19 mouse cellular contexts compared by ENCODE assay signal in genomic region chr8:70800648-70801047, GRCm38 (mm10). TPM values are rescaled to one million over a fixed set of nuclear protein-coding genes. Genes with fewer than 3 reads are reported as not detected.
DNase-seq lines count a peak whose midpoint lies in the region; ATAC-seq and TF ChIP-seq lines count a peak whose summit lies in the region.
"Had no signal": no experiment of that assay in that cellular context is flagged by ENCODE, and none has a peak within 500 bp of the region (broad histone marks: within the 10 kb centered on the region; RNA-seq: fewer than 3 reads in every experiment).

No protein-coding gene starts in this region.

- H3K9ac ChIP-seq in heart, postnatal 0 days (replicated peaks; ENCODE audit: low read depth, low read length) = no peak overlapping the region
- H3K9ac ChIP-seq: hindbrain, embryonic 15.5 days; limb, embryonic 13.5 days had no signal

- TF ChIP-seq EP300 in heart, postnatal 0 days (IDR thresholded peaks at IDR 0.05; ENCODE audit: low read depth) = no peak

- intact Hi-C loops in heart, postnatal 36 days (cut with DNase I) = no loop called here

- no peak for TF ChIP-seq POLR2A in brain, embryonic 14.5 days (IDR thresholded peaks at IDR 0.05; ENCODE audit: borderline replicate concordance, extremely low read depth, insufficient read depth, insufficient read length, poor library complexity, severe bottlenecking)
- TF ChIP-seq POLR2A in olfactory bulb, adult 2 months (IDR thresholded peaks at IDR 0.05; ENCODE audit: insufficient read depth, low read depth, low read length) = no peak

- ATAC-seq in heart, postnatal 0 days (ENCODE audit: insufficient read depth, low read depth) = no peak
- no peak for ATAC-seq in megakaryocyte, adult 5-6 weeks (ENCODE audit: poor library complexity, severe bottlenecking)

- H3K36me3 ChIP-seq in heart, postnatal 0 days (replicated peaks; ENCODE audit: control insufficient read depth, insufficient read depth, low read length) = no peaks in the 10 kb centered on the region
- peaks cover 65% of the 10 kb centered on the region for H3K36me3 ChIP-seq in megakaryocyte, embryonic 14.5 days (replicated peaks; ENCODE audit: low read length)
- H3K36me3 ChIP-seq: hindbrain, embryonic 15.5 days; limb, embryonic 13.5 days had no signal

- no peak overlapping the region for H3K4me2 ChIP-seq in heart, postnatal 0 days (ENCODE audit: low read depth, low read length)
- H3K4me2 ChIP-seq: heart, embryonic 11.5 days; hindbrain, embryonic 15.5 days; limb, embryonic 13.5 days had no signal

- peaks cover 22% of the 10 kb centered on the region for H3K4me1 ChIP-seq in heart, postnatal 0 days (ENCODE audit: control insufficient read depth, insufficient read depth)
- peaks cover 86% of the 10 kb centered on the region for H3K4me1 ChIP-seq in megakaryocyte, embryonic 14.5 days
- peaks cover 50% of the 10 kb centered on the region for H3K4me1 ChIP-seq in olfactory bulb, adult 2 months (ENCODE audit: control insufficient read depth, insufficient read depth, low read length)

- peak; percentile 4 for DNase-seq in heart, postnatal 0 days (ENCODE audit: low spot score)
- DNase-seq in heart, postnatal 36 days = no peak
- peak; percentile 9 for DNase-seq in brain, embryonic 14.5 days (ENCODE audit: low read depth)
- DNase-seq in adrenal gland, postnatal 4 days (ENCODE audit: low spot score in 2 of 2) = no peak
- no peak for DNase-seq in kidney, postnatal 4 days
- DNase-seq: adrenal gland, adult 8-10 months; cerebellum, adult 9-10 months; kidney, adult 18-20 months; kidney, postnatal 10 days; lung, adult 18-20 months; midbrain, embryonic 14.5 days had no signal

- 53% methylated on average over 10 of the region's 10 CpGs for WGBS in heart, postnatal 0 days
- 41% methylated on average over 10 of the region's 10 CpGs for WGBS in olfactory bulb, adult 2 months

- no peak overlapping the region for H3K27ac ChIP-seq in heart, postnatal 0 days (ENCODE audit: low read depth)
- H3K27ac ChIP-seq in olfactory bulb, adult 2 months (ENCODE audit: insufficient read depth, low read depth, low read length) = peak overlapping the region; percentile 12; the same call in 1 of the 2 replicates
- H3K27ac ChIP-seq: hindbrain, embryonic 15.5 days; limb, embryonic 13.5 days had no signal

- H3K4me3 ChIP-seq in heart, postnatal 0 days (ENCODE audit: low read depth, low read length) = no peak overlapping the region
- peak overlapping the region; percentile 88 for H3K4me3 ChIP-seq in megakaryocyte, embryonic 14.5 days (replicated peaks)
- H3K4me3 ChIP-seq in olfactory bulb, adult 2 months (ENCODE audit: insufficient read depth, low read depth, low read length) = no peak overlapping the region
- H3K4me3 ChIP-seq: hindbrain, embryonic 15.5 days; limb, embryonic 13.5 days had no signal

- no peak for TF ChIP-seq CTCF in heart, postnatal 0 days (IDR thresholded peaks at IDR 0.05; ENCODE audit: low read depth)
- TF ChIP-seq CTCF in brain, embryonic 14.5 days (IDR thresholded peaks at IDR 0.05; ENCODE audit: borderline replicate concordance, extremely low read depth, insufficient read depth, insufficient read length) = no peak
- no peak for TF ChIP-seq CTCF in olfactory bulb, adult 2 months (IDR thresholded peaks at IDR 0.05; ENCODE audit: insufficient read depth, low read depth, low read length)

- H3K27me3 ChIP-seq in heart, postnatal 0 days (ENCODE audit: control insufficient read depth, insufficient read depth, low read length) = peaks cover 56% of the 10 kb centered on the region
- H3K27me3 ChIP-seq in megakaryocyte, embryonic 14.5 days (replicated peaks) = no peaks in the 10 kb centered on the region

- no peaks in the 10 kb centered on the region for H3K9me3 ChIP-seq in heart, postnatal 0 days (replicated peaks; ENCODE audit: control insufficient read depth, low read length)
- H3K9me3 ChIP-seq in megakaryocyte, embryonic 14.5 days = no peaks in the 10 kb centered on the region
- H3K9me3 ChIP-seq: hindbrain, embryonic 15.5 days; limb, embryonic 13.5 days had no signal

RNA-seq across cellular contexts. Expression of gene Mast3, which starts 4.2 kb away (rescaled TPM):
- 3.0 and 5.6 TPM in 2 replicates for total RNA-seq in heart, postnatal 0 days (2014; rRNA removed; ENCODE audit: low replicate concordance)
- polyA plus RNA-seq in heart, postnatal 0 days (2015; fragmentation: Nextera tagmentation; extraction: Ambion mirVana) = 2.3 and 3.2 TPM in 2 replicates
- total RNA-seq in heart, postnatal 36 days (2021) = 1 to 10 TPM; 6.4 to 8.9 TPM
- polyA plus RNA-seq in megakaryocyte, embryonic 14.5 days (2012; ENCODE audit: insufficient read depth, low replicate concordance) = 370 and 778 TPM in 2 replicates
- total RNA-seq in megakaryocyte, adult 5-6 weeks (2015) = 56.2 and 65.4 TPM in 2 replicates
- 14.4 and 24.6 TPM in 2 replicates for total RNA-seq in megakaryocyte, adult 5-6 weeks (2017)
- polyA plus RNA-seq in brain, embryonic 14.5 days (2012; rRNA removed) = 45.2 and 48.3 TPM in 2 replicates
- polyA plus RNA-seq in olfactory bulb, adult 2 months (2012; ENCODE audit: insufficient read depth, insufficient read length, low replicate concordance, missing spikeins) = 57.2 TPM in 1 of 2 replicates, not detected in the other
- total RNA-seq in adrenal gland, postnatal 4 days (2021) = 10 to 100 TPM; 34.5 to 40.9 TPM

RNA-seq across cellular contexts. Expression of gene Il12rb1, which starts 7.6 kb away (rescaled TPM):
- 0.08 TPM in 1 of 2 replicates, not detected in the other for total RNA-seq in heart, postnatal 0 days (2014; rRNA removed; ENCODE audit: low replicate concordance)
- not detected in 2 replicates for polyA plus RNA-seq in heart, postnatal 0 days (2015; fragmentation: Nextera tagmentation; extraction: Ambion mirVana)
- total RNA-seq in heart, postnatal 36 days (2021) = not detected
- 10.8 and 11.1 TPM in 2 replicates for polyA plus RNA-seq in megakaryocyte, embryonic 14.5 days (2012; ENCODE audit: insufficient read depth, low replicate concordance)
- 0.80 and 1.5 TPM in 2 replicates for total RNA-seq in megakaryocyte, adult 5-6 weeks (2015)
- 0.07 and 1.7 TPM in 2 replicates for total RNA-seq in megakaryocyte, adult 5-6 weeks (2017)
- polyA plus RNA-seq in brain, embryonic 14.5 days (2012; rRNA removed) = 0.11 and 0.14 TPM in 2 replicates
- not detected in 2 replicates for polyA plus RNA-seq in olfactory bulb, adult 2 months (2012; ENCODE audit: insufficient read depth, insufficient read length, low replicate concordance, missing spikeins)
- under 1 TPM; 0.22 to 0.37 TPM for total RNA-seq in adrenal gland, postnatal 4 days (2021)
- total RNA-seq: heart, postnatal 25 days had no signal
- polyA plus RNA-seq: forebrain, embryonic 11.5 days; heart, embryonic 11.5 days; hindbrain, embryonic 15.5 days had no signal

RNA-seq across cellular contexts. Expression of gene Pik3r2, which starts 24.1 kb away (rescaled TPM):
- total RNA-seq in heart, postnatal 0 days (2014; rRNA removed; ENCODE audit: low replicate concordance) = 36.6 and 39.3 TPM in 2 replicates
- 30.2 and 32.5 TPM in 2 replicates for polyA plus RNA-seq in heart, postnatal 0 days (2015; fragmentation: Nextera tagmentation; extraction: Ambion mirVana)
- 10 to 100 TPM; 23.6 to 24.5 TPM for total RNA-seq in heart, postnatal 36 days (2021)
- 51.5 and 59.4 TPM in 2 replicates for polyA plus RNA-seq in megakaryocyte, embryonic 14.5 days (2012; ENCODE audit: insufficient read depth, low replicate concordance)
- total RNA-seq in megakaryocyte, adult 5-6 weeks (2015) = 4.6 and 5.0 TPM in 2 replicates
- total RNA-seq in megakaryocyte, adult 5-6 weeks (2017) = 14.7 and 14.9 TPM in 2 replicates
- polyA plus RNA-seq in brain, embryonic 14.5 days (2012; rRNA removed) = 150 and 161 TPM in 2 replicates
- polyA plus RNA-seq in olfactory bulb, adult 2 months (2012; ENCODE audit: insufficient read depth, insufficient read length, low replicate concordance, missing spikeins) = not detected in 2 replicates
- 10 to 100 TPM; 72.0 to 78.8 TPM for total RNA-seq in adrenal gland, postnatal 4 days (2021)

RNA-seq across cellular contexts. Expression of gene Arrdc2, which starts 38.9 kb away (rescaled TPM):
- 4.5 and 38.1 TPM in 2 replicates for total RNA-seq in heart, postnatal 0 days (2014; rRNA removed; ENCODE audit: low replicate concordance)
- 3.0 and 3.6 TPM in 2 replicates for polyA plus RNA-seq in heart, postnatal 0 days (2015; fragmentation: Nextera tagmentation; extraction: Ambion mirVana)
- total RNA-seq in heart, postnatal 36 days (2021) = 10 to 100 TPM; 11.3 to 11.4 TPM
- polyA plus RNA-seq in megakaryocyte, embryonic 14.5 days (2012; ENCODE audit: insufficient read depth, low replicate concordance) = 30.6 and 35.6 TPM in 2 replicates
- 9.0 and 11.0 TPM in 2 replicates for total RNA-seq in megakaryocyte, adult 5-6 weeks (2015)
- total RNA-seq in megakaryocyte, adult 5-6 weeks (2017) = 10.5 and 11.1 TPM in 2 replicates
- 27.2 and 38.6 TPM in 2 replicates for polyA plus RNA-seq in brain, embryonic 14.5 days (2012; rRNA removed)
- not detected in 2 replicates for polyA plus RNA-seq in olfactory bulb, adult 2 months (2012; ENCODE audit: insufficient read depth, insufficient read length, low replicate concordance, missing spikeins)
- 10 to 100 TPM; 14.6 to 15.7 TPM for total RNA-seq in adrenal gland, postnatal 4 days (2021)

RNA-seq across cellular contexts. Expression of gene Mpv17l2, which starts 39.9 kb away (rescaled TPM):
- total RNA-seq in heart, postnatal 0 days (2014; rRNA removed; ENCODE audit: low replicate concordance) = 26.6 and 56.3 TPM in 2 replicates
- 50.3 and 54.0 TPM in 2 replicates for polyA plus RNA-seq in heart, postnatal 0 days (2015; fragmentation: Nextera tagmentation; extraction: Ambion mirVana)
- 10 to 100 TPM; 28.0 to 30.8 TPM for total RNA-seq in heart, postnatal 36 days (2021)
- 99.7 and 186 TPM in 2 replicates for polyA plus RNA-seq in megakaryocyte, embryonic 14.5 days (2012; ENCODE audit: insufficient read depth, low replicate concordance)
- 34.4 and 44.7 TPM in 2 replicates for total RNA-seq in megakaryocyte, adult 5-6 weeks (2015)
- 8.4 and 15.9 TPM in 2 replicates for total RNA-seq in megakaryocyte, adult 5-6 weeks (2017)
- 29.1 and 45.0 TPM in 2 replicates for polyA plus RNA-seq in brain, embryonic 14.5 days (2012; rRNA removed)
- not detected in 2 replicates for polyA plus RNA-seq in olfactory bulb, adult 2 months (2012; ENCODE audit: insufficient read depth, insufficient read length, low replicate concordance, missing spikeins)
- 100 to 1,000 TPM in 1 of 2 experiments, 10 to 100 TPM in 1; 93.1 to 109 TPM for total RNA-seq in adrenal gland, postnatal 4 days (2021)

Comparison
In these comparisons a context has a peak if more than half of its experiments do, and no peak if none do; other contexts are left out.
1. DNase-seq: peak in heart, postnatal 0 days (single experiment) and brain, embryonic 14.5 days (single experiment); none in heart, postnatal 36 days (0 of 2), adrenal gland, postnatal 4 days (0 of 2) and kidney, postnatal 4 days (0 of 2).